Mouse (Mus musculus): Measurements from ENCODE around the gene Lrrc59.

DNA sequence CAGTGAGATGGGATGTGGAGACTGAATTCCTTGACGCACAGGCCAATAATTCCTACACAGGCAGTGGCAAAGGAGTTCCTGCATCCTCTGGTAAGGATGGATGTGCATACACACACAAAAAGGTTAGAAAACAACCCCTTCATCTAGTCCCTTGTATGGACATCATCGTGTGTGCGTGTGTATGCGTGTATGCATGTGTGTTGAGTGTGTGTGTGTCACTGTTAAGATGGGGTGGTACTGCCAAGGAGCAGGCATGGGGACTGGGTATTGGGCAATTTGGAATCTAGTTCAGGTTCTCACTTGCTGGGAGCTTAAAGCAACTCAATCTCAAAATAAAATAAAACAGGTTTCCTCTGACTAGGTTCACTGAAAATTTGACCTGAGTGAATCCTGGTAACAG lies 16.9 kb downstream of the Lrrc59 start:
- no peak for TF ChIP-seq CTCF (IDR thresholded peaks at IDR 0.05; ENCODE audit: control insufficient read depth, insufficient read depth, insufficient read length)
- TF ChIP-seq USF1 (IDR thresholded peaks at IDR 0.05; ENCODE audit: low read depth) = no peak
- no peak for TF ChIP-seq MYOD1 (IDR thresholded peaks at IDR 0.05; ENCODE audit: control insufficient read depth, insufficient read length, low read depth)
